In genomic region chr9:25148767-25149166, GRCm38 (mm10) we compare ENCODE assay signal across 11 mouse cellular contexts. TPM values are rescaled to one million over a fixed set of nuclear protein-coding genes. Genes with fewer than 3 reads are reported as not detected.
DNase-seq lines count a peak whose midpoint lies in the region; ATAC-seq and TF ChIP-seq lines count a peak whose summit lies in the region.
"Had no signal": no experiment of that assay in that cellular context is flagged by ENCODE, and none has a peak within 500 bp of the region (broad histone marks: within the 10 kb centered on the region; RNA-seq: fewer than 3 reads in every experiment).

No protein-coding gene starts in this region.

- no peaks in the 10 kb centered on the region for H3K9me3 ChIP-seq in liver, embryonic 13.5 days (replicated peaks)

- peak; percentile 42 for ATAC-seq in liver, embryonic 13.5 days (ENCODE audit: low read depth)
- ATAC-seq in CD4-positive, CD25-positive, alpha-beta regulatory T cell, adult 4 months, result no peak

- no peaks in the 10 kb centered on the region for H3K36me3 ChIP-seq in liver, embryonic 13.5 days

- peak overlapping the region; percentile 73 for H3K4me2 ChIP-seq in liver, embryonic 13.5 days

- DNase-seq in gastrocnemius, adult 2 months, result no peak
- no peak for DNase-seq in gastrocnemius, postnatal 10 days
- DNase-seq in spleen, postnatal 36 days (ENCODE audit: low spot score in 2 of 2), result peak; percentile 4 to 15
- DNase-seq in spleen, adult 18-20 months, result no peak
- DNase-seq in liver, embryonic 13.5 days, result peak; percentile 65
- no peak for DNase-seq in frontal cortex, postnatal 10 days (ENCODE audit: low spot score in 2 of 2)
- no peak for DNase-seq in kidney, postnatal 4 days
- DNase-seq: kidney, postnatal 36 days; right cerebral cortex, postnatal 14 days had no signal

- intact Hi-C loops in gastrocnemius, adult 2 months (cut with DNase I), result no loop called here

- no peak for TF ChIP-seq CTCF in gastrocnemius, adult 2 months (IDR thresholded peaks at IDR 0.05)

- peak overlapping the region; percentile 100 for H3K27ac ChIP-seq in gastrocnemius, adult 2 months
- peak overlapping the region; percentile 84 for H3K27ac ChIP-seq in liver, embryonic 13.5 days

- no peaks in the 10 kb centered on the region for H3K27me3 ChIP-seq in liver, embryonic 13.5 days

- peaks cover 52% of the 10 kb centered on the region for H3K4me1 ChIP-seq in liver, embryonic 13.5 days (replicated peaks)

- peak overlapping the region; percentile 61 for H3K9ac ChIP-seq in liver, embryonic 13.5 days

- H3K4me3 ChIP-seq in gastrocnemius, adult 2 months, result peak overlapping the region; percentile 85
- H3K4me3 ChIP-seq in liver, embryonic 13.5 days (replicated peaks), result peak overlapping the region; percentile 56

RNA-seq across cellular contexts. Expression of gene Herpud2, which starts 2.9 kb away (rescaled TPM):
- 10 to 100 TPM; 41.5 to 50.0 TPM for total RNA-seq in gastrocnemius, adult 2 months (2021)
- 10 to 100 TPM; 41.8 to 45.3 TPM for total RNA-seq in gastrocnemius, postnatal 10 days (2021)
- polyA plus RNA-seq in liver, embryonic 13.5 days (2015; fragmentation: Nextera tagmentation; extraction: Ambion mirVana), result 13.5 and 15.9 TPM in 2 replicates
- 10 to 100 TPM; 11.0 to 15.3 TPM for polyA plus RNA-seq in CD4-positive, CD25-positive, alpha-beta regulatory T cell, adult 4 months (2017; shearing (Covaris generic))

RNA-seq across cellular contexts. Expression of gene Gm10181, which starts 59.5 kb away (rescaled TPM):
- not detected for total RNA-seq in gastrocnemius, adult 2 months (2021)
- not detected for total RNA-seq in gastrocnemius, postnatal 10 days (2021)
- not detected in 2 replicates for polyA plus RNA-seq in liver, embryonic 13.5 days (2015; fragmentation: Nextera tagmentation; extraction: Ambion mirVana)
- polyA plus RNA-seq in CD4-positive, CD25-positive, alpha-beta regulatory T cell, adult 4 months (2017; shearing (Covaris generic)), result not detected
- total RNA-seq: adrenal gland, postnatal 4 days had no signal

Comparison
In these comparisons a context has a peak if more than half of its experiments do, and no peak if none do; other contexts are left out.
1. DNase-seq: peak in spleen, postnatal 36 days (2 of 2) and liver, embryonic 13.5 days (single experiment); none in gastrocnemius, adult 2 months (single experiment), gastrocnemius, postnatal 10 days (single experiment), spleen, adult 18-20 months (0 of 2), frontal cortex, postnatal 10 days (0 of 2) and kidney, postnatal 4 days (0 of 2).